Mouse (Mus musculus) kidney, postnatal 10 days (tissue): ENCODE data around the gene Fras1.

ENCODE experiments used
- DNase-seq: peaks from one replicate; pipeline ENCODE4 v3.0.0; 2021; ENCODE audit warnings: mixed read lengths

The Fras1 gene

GRCm38 (mm10) chr5:96492497-96492896 is 118.7 kb downstream of the Fras1 start:
- no peak for DNase-seq

- DNase-seq: no peak
These were observed 120.9 kb downstream of the Fras1 start for GRCm38 (mm10) chr5:96494502-96495292.

GRCm38 (mm10) chr5:96498083-96498482 is 124.3 kb downstream of the Fras1 start:
- no peak for DNase-seq

- no peak for DNase-seq
These were observed 128.0 kb downstream of the Fras1 start for GRCm38 (mm10) chr5:96501783-96502182.

- DNase-seq: no peak
These were observed 128.6 kb downstream of the Fras1 start for GRCm38 (mm10) chr5:96502400-96502799.

GRCm38 (mm10) chr5:96511005-96511404 is 137.2 kb downstream of the Fras1 start:
- DNase-seq: no peak

GRCm38 (mm10) chr5:96513327-96513726 is 139.6 kb downstream of the Fras1 start:
- DNase-seq: no peak

GRCm38 (mm10) chr5:96515860-96516311 is 142.1 kb downstream of the Fras1 start:
- no peak for DNase-seq

- DNase-seq: peak; percentile 13
These were observed 142.6 kb downstream of the Fras1 start for GRCm38 (mm10) chr5:96516329-96516728.

GRCm38 (mm10) chr5:96521541-96521940 is 147.8 kb downstream of the Fras1 start:
- DNase-seq: peak; percentile 35

- DNase-seq: no peak
These were observed 149.2 kb downstream of the Fras1 start for GRCm38 (mm10) chr5:96522909-96523409.

GRCm38 (mm10) chr5:96528296-96528695 is 154.5 kb downstream of the Fras1 start:
- DNase-seq: no peak

GRCm38 (mm10) chr5:96530516-96530915 is 156.8 kb downstream of the Fras1 start:
- DNase-seq: no peak

GRCm38 (mm10) chr5:96531962-96532361 is 158.2 kb downstream of the Fras1 start:
- no peak for DNase-seq

- no peak for DNase-seq
These were observed 162.8 kb downstream of the Fras1 start for GRCm38 (mm10) chr5:96536527-96536926.

GRCm38 (mm10) chr5:96536937-96537336 is 163.2 kb downstream of the Fras1 start:
- no peak for DNase-seq

GRCm38 (mm10) chr5:96544112-96544511 is 170.4 kb downstream of the Fras1 start:
- DNase-seq: no peak

- DNase-seq: no peak
These were observed 172.2 kb downstream of the Fras1 start for GRCm38 (mm10) chr5:96545994-96546393.

GRCm38 (mm10) chr5:96554940-96555679 is 181.4 kb downstream of the Fras1 start:
- no peak for DNase-seq

- DNase-seq: no peak
These were observed 184.5 kb downstream of the Fras1 start for GRCm38 (mm10) chr5:96558049-96558804.

- DNase-seq: no peak
These were observed 200.8 kb downstream of the Fras1 start for GRCm38 (mm10) chr5:96574586-96574985.

GRCm38 (mm10) chr5:96578705-96579104 is 204.9 kb downstream of the Fras1 start:
- no peak for DNase-seq

- no peak for DNase-seq
These were observed 206.2 kb downstream of the Fras1 start for GRCm38 (mm10) chr5:96579938-96580337.
